13 mouse cellular contexts compared by ENCODE assay signal in the genomic region with DNA sequence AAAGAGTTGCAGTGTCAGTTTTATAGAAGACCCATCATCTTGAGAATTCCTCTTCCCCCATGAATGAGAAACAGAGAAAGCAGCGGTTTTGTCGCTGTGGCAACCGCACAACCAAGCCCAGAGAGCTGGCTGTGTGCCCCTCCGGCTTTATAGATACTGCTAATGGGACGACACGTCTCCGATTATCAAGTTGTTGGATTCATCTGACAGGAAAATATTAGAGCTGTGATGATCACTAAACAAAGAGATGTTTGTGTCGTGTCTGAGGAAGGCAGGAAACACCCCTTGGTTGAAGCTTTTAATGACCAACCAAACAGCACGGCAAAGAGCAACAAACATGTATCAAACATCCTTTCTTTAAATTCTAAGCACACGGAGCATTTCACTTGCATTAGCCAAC. TPM values are rescaled to one million over a fixed set of nuclear protein-coding genes. Genes with fewer than 3 reads are reported as not detected.
A peak's percentile ranks its signal among the peaks of the same experiment; 100 is the strongest.
DNase-seq lines count a peak whose midpoint lies in the region; ATAC-seq and TF ChIP-seq lines count a peak whose summit lies in the region.
"Had no signal": no experiment of that assay in that cellular context is flagged by ENCODE, and none has a peak within 500 bp of the region (broad histone marks: within the 10 kb centered on the region; RNA-seq: fewer than 3 reads in every experiment).

No protein-coding gene starts in this region.

- peak overlapping the region; percentile 16 for H3K4me3 ChIP-seq in forebrain, embryonic 13.5 days
- peak overlapping the region; percentile 19; the same call in 1 of the 2 replicates for H3K4me3 ChIP-seq in layer of hippocampus, adult 2 months
- no peak overlapping the region for H3K4me3 ChIP-seq in intestine, embryonic 16.5 days (ENCODE audit: low read length)
- H3K4me3 ChIP-seq: heart, adult 2 months had no signal

- H3K4me2 ChIP-seq in forebrain, embryonic 13.5 days, result peak overlapping the region; percentile 57
- H3K4me2 ChIP-seq in intestine, embryonic 16.5 days (ENCODE audit: low read depth, low read length), result no peak overlapping the region

- ATAC-seq in forebrain, embryonic 13.5 days, result peak; percentile 75
- ATAC-seq in intestine, embryonic 16.5 days, result no peak
- no peak for ATAC-seq in erythroblast, adult 5-6 weeks (replicated peaks; ENCODE audit: low FRiP score, poor library complexity, severe bottlenecking)

- H3K9ac ChIP-seq in forebrain, embryonic 13.5 days, result peak overlapping the region; percentile 37; the same call in 1 of the 2 replicates
- no peak overlapping the region for H3K9ac ChIP-seq in intestine, embryonic 16.5 days (ENCODE audit: low read depth, low read length)

- DNase-seq in left cerebral cortex, postnatal 10 days (ENCODE audit: extremely low spot score in 1 of 2, low spot score in 2 of 2), result peak; percentile 31 to 41
- DNase-seq in left cerebral cortex, adult 9 months (ENCODE audit: low spot score in 2 of 2), result no peak
- peak; percentile 40 to 46 for DNase-seq in layer of hippocampus, adult 2 months (ENCODE audit: low spot score in 2 of 2)
- peak; percentile 59 for DNase-seq in retina, embryonic 14.5 days (ENCODE audit: low spot score)
- DNase-seq in B cell, adult 2 months, result no peak
- DNase-seq: heart, adult 2 months; kidney, adult 11 months; thymus, adult 18-20 months had no signal

- no peaks in the 10 kb centered on the region for H3K36me3 ChIP-seq in forebrain, embryonic 13.5 days (ENCODE audit: poor library complexity, severe bottlenecking)
- H3K36me3 ChIP-seq in intestine, embryonic 16.5 days (ENCODE audit: control insufficient read depth, insufficient read depth, low read length), result no peaks in the 10 kb centered on the region

- intact Hi-C loops in left cerebral cortex, postnatal 10 days (cut with DNase I), result no loop called here

- peaks cover 20% of the 10 kb centered on the region for H3K4me1 ChIP-seq in forebrain, embryonic 13.5 days
- H3K4me1 ChIP-seq in intestine, embryonic 16.5 days (ENCODE audit: control insufficient read depth, insufficient read depth, low read length), result no peaks in the 10 kb centered on the region

- H3K9me3 ChIP-seq in forebrain, embryonic 13.5 days (replicated peaks), result no peaks in the 10 kb centered on the region
- H3K9me3 ChIP-seq in intestine, embryonic 16.5 days (ENCODE audit: control insufficient read depth, low read length), result no peaks in the 10 kb centered on the region

- no peak for TF ChIP-seq CTCF in layer of hippocampus, adult 2 months (conservative IDR thresholded peaks at IDR 0.05)

- WGBS in forebrain, embryonic 13.5 days, result 3% methylated on average over 10 of the region's 10 CpGs
- WGBS in intestine, embryonic 16.5 days, result 43% methylated on average over 10 of the region's 10 CpGs

- H3K27ac ChIP-seq in forebrain, embryonic 13.5 days, result peak overlapping the region; percentile 61
- peak overlapping the region; percentile 14; the same call in 1 of the 2 replicates for H3K27ac ChIP-seq in layer of hippocampus, adult 2 months
- no peak overlapping the region for H3K27ac ChIP-seq in intestine, embryonic 16.5 days (ENCODE audit: low read length)
- H3K27ac ChIP-seq: heart, adult 2 months had no signal

- H3K27me3 ChIP-seq in forebrain, embryonic 13.5 days, result no peaks in the 10 kb centered on the region
- H3K27me3 ChIP-seq in intestine, embryonic 16.5 days (replicated peaks; ENCODE audit: control insufficient read depth, insufficient read depth, low read length), result no peaks in the 10 kb centered on the region

RNA-seq across cellular contexts. Expression of a gene that starts 17.0 kb away (rescaled TPM):
- total RNA-seq in left cerebral cortex, postnatal 10 days (2021), result not detected
- polyA plus RNA-seq in forebrain, embryonic 13.5 days (2015; fragmentation: Nextera tagmentation; extraction: Ambion mirVana), result not detected in 2 replicates
- not detected for total RNA-seq in layer of hippocampus, adult 2 months (2021)
- not detected in 2 replicates for polyA plus RNA-seq in intestine, embryonic 16.5 days (2015; fragmentation: Nextera tagmentation; extraction: Ambion mirVana)
- total RNA-seq in erythroblast, adult 5-6 weeks (2015; ENCODE audit: low replicate concordance), result not detected in 2 replicates
- total RNA-seq in erythroblast, adult 5-6 weeks (2017; ENCODE audit: low replicate concordance), result not detected in 2 replicates
- total RNA-seq: heart, adult 2 months; liver, adult 2 months had no signal
- polyA plus RNA-seq: heart, adult 2 months; liver, adult 2 months; small intestine, adult 2 months had no signal

Comparison
In these comparisons a context has a peak if more than half of its experiments do, and no peak if none do; other contexts are left out.
1. DNase-seq: peak in left cerebral cortex, postnatal 10 days (2 of 2), layer of hippocampus, adult 2 months (2 of 2) and retina, embryonic 14.5 days (single experiment); none in left cerebral cortex, adult 9 months (0 of 2) and B cell, adult 2 months (0 of 2).